Mouse (Mus musculus): ENCODE data around the gene Krt33a.

GRCm38 (mm10) chr11:99994384-99994661 lies 21.7 kb downstream of the Krt33a start:
- TF ChIP-seq CTCF (IDR thresholded peaks at IDR 0.05; ENCODE audit: extremely low read depth, insufficient read depth, low read length) = no peak
- no peak for TF ChIP-seq POLR2A (IDR thresholded peaks at IDR 0.05; ENCODE audit: extremely low read depth, insufficient read depth, low read length)

All from cortical plate, adult 2 months (tissue).